Mouse (Mus musculus) CD4-positive helper T cell, adult 2 months (primary cell): ENCODE measurements around the gene Ttc28.

Experiments
- DNase-seq: peaks from one replicate; pipeline ENCODE4 v3.0.0-alpha.2; 2012; ENCODE audit warnings: low read depth, missing footprints, low spot score

Ttc28 gene

DNA sequence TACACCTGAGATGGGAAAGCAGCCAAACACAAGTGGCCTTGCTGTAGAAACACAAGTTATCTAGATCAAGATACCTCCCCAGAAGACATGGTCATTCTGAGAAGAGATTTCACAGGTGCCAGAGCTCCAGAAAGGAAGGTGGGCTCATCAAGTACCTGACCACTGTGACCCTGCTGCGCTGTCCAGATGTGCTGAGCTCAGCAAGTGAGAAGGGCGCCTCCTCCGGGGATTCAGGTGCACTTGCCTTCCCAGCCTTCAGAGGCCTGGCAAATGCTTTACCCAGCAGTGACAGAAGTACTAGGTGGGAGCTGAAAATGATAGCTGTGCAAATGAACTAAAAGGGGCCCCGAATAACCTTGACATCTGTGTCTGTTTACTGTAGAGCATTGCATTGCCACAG is 78.6 kb downstream of the Ttc28 start:
- no peak for DNase-seq

GRCm38 (mm10) chr5:110960067-110960466 is 80.5 kb downstream of the Ttc28 start:
- DNase-seq = no peak

DNA sequence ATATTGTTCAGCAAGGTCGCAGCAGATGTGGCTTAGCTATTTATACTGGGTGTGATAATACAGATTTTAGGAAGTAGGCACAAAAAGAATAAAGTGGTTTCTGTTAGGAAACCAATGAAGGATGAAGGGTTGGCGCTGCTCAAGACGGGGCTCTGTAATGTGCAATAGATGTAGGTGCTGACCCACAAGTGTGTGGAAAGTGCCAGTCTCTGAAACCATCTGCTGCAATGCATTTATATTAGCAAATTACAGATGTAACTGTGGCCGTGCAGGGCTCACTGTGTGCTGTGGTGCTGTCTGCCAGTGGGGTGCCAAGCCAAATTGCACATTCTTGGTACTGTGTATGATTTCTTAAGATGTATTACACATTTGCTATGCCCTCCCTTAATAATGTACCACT is 81.3 kb downstream of the Ttc28 start:
- DNase-seq = no peak

- no peak for DNase-seq
Measured at GRCm38 (mm10) chr5:110967483-110968055, 88.0 kb downstream of the Ttc28 start.

DNA sequence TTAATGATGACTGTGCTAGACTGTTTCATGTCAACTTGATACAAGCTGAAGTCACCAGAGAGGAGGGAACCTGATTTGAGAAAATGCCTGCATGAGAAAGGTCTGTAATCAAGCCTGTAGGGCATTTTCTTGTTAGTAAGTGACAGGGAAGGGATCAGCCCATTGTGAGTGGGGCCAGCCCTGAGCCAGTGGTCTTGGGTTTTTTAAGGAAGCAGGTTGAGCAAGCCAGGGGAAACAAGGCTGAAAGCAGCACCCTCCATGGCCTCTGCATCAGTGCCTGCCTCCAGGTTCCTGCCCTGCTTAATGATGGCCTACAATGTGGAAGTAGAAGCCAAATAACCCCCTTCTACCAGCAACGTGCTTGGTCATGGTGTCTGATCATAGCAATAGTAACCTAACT is 89.0 kb downstream of the Ttc28 start:
- no peak for DNase-seq

DNA sequence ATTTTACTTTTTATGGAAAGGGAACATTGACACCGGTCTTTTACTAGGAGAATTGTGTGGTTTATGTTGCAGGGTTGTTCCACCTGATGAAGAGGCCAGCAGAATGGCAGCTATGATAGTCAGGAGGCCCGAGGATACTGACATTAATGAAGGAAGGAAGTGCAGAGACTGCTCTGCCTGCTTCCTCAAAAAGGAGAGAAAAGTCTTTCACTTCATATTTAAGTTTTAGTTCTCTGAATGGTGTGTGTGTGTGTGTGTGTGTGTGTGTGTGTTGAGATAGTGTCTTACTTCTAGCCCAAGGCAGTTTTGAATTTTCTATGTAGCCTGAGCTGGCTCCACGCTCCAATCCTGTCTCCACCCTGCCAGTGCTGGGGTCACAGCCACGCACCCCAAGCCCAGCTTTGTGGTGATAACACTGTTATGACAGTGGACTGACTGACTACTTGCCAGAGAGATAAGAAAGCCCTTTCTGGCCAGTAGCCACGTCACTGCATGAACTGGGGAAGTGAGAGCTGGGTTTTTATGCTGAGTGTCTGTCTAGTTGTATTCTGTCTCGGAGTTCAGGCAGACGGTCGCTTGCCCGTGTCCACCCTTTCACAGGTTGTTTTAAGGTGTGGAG is 90.7 kb downstream of the Ttc28 start:
- no peak for DNase-seq

DNA sequence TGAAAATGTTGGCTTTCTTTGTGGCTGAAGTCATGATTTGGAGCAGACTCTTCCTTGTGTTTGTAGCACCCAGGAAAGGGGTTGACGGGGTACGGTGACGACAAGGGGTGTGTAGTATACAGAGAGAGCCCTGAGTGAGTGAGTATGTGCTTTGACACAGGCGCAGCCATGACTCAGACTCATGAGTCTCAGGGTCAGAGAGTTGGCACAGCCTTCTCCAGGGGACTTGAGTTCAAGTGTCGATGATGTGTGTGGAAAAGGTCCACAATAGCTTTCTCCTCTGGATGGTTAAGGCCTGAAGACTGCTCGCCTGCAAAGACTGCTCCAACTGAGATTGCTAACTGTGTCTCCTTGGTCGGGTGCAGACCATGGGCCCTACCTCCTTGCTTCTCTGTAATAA is 97.1 kb downstream of the Ttc28 start:
- DNase-seq = no peak

- no peak for DNase-seq
Measured at GRCm38 (mm10) chr5:110977796-110978195, 98.2 kb downstream of the Ttc28 start.

DNA sequence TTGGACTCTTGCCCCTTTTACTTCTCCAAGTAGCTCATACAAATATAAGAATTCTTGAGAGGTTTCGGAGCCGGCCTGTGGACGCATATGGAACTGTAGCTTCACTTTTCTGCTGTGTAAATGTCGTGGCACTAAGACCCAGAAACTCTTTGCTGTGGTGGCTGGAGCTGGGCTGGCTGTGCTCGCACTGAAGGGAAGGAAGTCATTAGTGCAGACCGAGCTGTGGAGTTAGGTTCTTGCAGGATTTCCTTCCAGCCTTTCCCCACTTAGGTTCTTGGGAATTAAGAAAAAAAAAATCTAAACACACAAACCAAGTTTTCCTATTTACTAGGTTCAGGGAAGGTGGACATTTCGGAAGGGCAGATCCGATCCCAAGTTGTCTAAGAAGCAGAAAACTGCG is 98.9 kb downstream of the Ttc28 start:
- DNase-seq = peak; percentile 69

DNA sequence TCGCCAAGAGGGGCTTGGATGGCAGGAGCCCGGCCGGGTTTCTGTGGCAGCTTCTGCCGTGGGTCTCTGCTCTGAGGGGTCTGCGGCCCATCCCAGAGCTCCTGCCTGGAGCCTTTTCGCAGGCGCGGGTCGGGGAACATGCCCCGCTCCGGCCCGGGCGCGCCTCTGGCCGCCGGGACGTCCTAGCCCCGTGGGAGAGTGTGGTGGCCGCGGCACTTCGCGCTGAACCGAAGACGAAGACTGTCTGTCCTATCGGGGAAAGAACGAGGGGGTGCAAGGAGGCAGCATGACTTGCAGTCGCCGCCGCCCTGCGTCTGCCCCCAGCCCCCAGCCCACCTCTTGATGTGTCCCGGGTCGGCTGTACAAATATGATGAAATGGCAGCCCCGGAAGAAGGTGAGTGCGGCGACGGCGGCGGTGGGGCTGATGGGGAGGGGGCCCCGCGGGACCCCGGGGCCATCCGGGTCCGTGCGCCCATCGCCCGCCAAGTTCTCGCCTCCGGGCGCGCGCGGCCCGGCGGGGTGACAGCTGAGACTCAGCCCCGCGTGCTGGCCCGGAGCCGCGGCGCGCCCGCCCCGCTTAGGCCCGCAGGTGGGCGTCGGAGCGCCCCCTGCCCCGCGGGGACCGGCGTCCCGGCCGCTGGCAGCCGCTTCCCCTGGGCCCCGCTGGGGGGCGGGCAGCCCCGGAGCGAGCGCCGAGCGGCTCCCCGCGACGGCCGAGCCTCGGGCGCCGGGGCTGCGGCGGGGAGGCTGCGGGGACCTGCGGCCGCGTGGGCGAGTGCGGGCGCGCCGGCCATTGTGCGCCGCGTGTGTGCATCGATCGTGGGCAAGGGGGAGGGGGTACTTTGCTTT is 99.6 kb downstream of the Ttc28 start:
- DNase-seq = peak; percentile 42

- DNase-seq = peak; percentile 70
Measured at GRCm38 (mm10) chr5:110979861-110980346, 100.3 kb downstream of the Ttc28 start.

GRCm38 (mm10) chr5:110980576-110980975 is 101.0 kb downstream of the Ttc28 start:
- no peak for DNase-seq

DNA sequence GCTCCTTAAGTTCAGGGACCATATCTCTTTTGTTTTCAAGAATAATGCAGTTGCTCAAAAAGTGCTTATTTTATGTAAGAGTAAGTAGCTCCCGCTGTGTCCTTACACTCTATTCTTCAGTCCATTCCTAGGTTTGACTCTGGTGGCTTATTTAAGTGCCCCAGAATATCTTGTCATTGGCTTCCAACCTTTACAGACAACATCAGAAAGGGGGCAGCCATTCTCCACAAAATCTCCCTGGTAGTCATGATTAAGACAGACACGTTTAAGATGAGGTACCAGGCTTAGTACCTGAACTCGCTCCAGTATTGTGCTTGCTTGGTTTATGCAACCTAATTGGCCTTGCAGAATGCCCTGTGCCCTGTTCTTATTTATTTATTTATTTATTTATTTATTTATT is 102.8 kb downstream of the Ttc28 start:
- DNase-seq = no peak

- DNase-seq = no peak
Measured at GRCm38 (mm10) chr5:110984136-110984681, 104.6 kb downstream of the Ttc28 start.

DNA sequence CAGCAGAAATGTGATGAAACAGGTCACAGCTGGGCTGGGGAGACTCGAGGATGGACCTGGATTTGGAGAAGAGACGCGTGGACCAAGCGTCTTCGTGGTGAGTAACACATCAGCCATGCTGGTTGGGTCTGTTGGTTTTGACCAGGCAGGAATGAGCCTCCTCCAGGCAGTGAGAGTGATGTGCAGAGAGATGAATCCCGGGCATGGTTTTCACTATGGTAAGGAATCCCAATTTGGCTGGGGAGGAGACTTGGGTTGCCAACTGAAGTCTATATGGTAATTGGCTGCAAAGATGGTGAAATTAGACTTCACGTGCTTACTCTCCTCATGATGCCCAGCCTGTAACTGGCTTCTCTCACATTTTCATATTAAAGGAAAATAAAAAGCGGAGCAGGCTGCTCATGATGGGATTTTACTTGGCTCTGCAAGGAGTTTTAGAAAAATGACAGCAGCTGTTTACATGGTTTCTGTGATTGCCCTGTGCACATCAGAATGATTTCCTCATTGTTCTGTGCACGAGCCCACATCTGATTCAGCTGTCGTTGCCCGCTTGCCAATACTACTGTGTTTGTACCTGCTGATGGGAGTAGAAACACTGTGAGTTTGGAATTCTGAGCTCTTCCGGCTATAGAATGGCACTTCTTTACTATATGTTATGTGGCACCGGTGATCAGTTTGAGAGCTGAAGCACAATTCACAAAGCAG is 117.4 kb downstream of the Ttc28 start:
- DNase-seq = no peak

DNA sequence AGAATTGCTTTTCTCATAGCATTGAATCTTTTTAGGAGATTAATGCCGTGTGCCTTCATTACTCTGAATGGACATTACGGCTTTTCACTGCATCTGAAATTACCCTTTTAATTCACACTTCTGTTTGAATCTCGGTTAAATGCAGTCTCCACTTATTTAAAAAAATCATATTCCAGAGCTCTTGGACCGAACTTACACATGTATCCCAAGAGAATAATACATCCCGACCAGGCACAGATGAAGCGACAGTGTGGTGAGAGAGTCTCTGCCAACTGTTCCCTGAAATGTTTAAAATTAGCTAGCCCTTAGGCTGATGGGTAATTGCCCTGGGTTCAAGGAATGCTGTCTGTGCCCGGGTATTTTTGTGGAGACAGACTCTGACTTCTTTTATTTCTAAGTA is 118.1 kb downstream of the Ttc28 start:
- no peak for DNase-seq

DNA sequence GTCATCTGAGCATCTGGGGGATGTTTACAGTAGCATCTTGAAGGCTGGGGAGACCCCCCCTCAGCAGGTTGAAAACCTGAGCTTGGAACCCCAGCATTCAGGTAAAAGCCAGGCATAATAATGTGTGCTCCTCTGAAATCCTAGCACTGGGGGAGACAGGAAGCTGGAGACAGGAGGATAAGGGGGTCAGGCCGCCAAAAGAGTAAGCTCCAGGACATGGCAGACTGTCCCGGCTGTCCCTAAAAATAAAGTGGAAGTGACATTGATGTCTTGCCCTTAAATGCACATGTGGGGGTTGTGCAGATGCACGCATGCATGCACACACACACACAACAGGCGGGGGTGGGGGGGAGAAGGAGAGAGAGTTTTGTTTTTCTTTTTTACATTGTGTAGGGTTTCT is 118.7 kb downstream of the Ttc28 start:
- no peak for DNase-seq

DNA sequence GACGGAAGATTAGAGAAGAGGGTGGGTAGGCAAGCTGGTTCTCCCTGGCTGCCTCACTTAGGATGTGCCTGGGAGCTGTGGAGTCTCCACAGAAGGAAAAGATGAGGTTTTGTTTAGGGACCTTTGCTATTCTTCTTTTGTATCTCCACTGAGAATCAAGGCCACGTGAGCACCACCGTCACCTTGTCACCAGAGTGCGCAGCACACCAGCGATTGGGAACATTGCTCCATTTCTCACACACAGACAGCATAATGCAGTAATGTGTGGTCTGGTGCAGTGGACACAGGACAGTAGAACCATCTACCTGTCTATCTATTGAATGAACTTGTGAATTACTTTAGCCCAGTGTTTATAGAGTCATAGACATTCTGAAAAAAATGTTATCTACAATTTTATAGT is 121.3 kb downstream of the Ttc28 start:
- DNase-seq = no peak

GRCm38 (mm10) chr5:111003220-111003619 is 123.6 kb downstream of the Ttc28 start:
- DNase-seq = no peak

DNA sequence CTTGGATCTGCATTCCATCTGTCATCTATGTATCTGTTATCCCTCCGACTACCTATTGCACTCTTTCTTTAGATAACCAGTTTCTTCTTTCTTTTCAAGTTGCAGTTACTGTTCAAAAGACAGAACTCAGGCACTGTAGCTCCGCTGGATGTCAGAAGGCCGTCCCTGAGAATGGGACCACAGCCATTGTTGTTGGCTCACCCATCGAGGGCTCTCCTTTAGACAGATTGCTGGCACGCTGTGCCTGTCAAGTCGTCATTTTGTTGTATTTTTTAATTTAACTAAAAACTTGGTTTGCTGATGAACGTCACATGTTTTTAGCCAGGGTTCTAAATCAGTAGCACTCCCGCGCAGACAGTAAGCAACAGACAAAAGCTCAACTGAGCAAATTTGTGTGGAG is 124.1 kb downstream of the Ttc28 start:
- no peak for DNase-seq

GRCm38 (mm10) chr5:111006272-111007135 is 126.9 kb downstream of the Ttc28 start:
- DNase-seq = no peak
